Mouse (Mus musculus): ENCODE measurements around the gene Otulin.

Gene Otulin

DNA sequence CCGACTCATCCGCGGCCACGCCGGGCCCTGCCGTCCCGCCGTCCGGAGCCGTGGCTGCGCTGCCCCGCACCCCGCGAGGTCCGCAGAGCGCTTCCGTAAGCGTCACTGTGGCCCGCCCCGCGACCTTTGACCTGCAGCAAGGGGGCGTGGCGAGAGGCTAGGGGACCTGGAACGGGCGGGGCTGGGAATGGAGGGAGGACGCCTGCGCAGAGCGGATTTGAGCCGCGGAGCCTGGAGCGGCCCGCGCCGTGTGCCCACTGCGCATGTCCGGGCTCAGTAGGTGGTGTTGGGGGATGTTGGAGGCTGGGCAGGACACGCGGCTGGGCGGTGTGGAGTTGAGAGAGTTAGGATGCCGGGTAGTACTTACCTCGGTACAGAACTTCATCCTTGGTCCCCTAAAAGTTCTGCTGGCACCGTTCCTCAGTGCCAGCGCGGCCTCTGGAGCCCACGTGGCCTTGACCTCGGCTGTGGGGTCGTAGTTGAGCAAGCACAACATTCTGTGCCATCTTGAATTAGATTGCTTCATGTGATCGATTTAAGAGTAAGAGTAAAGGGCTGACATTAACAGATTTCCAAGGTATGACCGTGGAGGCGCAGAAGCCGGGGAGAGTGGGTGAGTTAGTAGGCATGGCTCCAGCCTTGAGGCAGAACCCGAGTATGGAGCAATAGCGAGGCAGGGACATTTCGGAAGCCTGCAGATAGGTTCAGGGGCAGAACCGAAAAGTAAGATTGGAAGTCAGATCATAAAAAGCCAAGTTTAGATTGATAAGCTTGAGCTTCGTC lies at the start of gene Otulin:
Gene Otulin (minus strand): TSS at position 93 of the 783 bp plus-strand sequence.
- DNase-seq, result peak; percentile 98

DNA sequence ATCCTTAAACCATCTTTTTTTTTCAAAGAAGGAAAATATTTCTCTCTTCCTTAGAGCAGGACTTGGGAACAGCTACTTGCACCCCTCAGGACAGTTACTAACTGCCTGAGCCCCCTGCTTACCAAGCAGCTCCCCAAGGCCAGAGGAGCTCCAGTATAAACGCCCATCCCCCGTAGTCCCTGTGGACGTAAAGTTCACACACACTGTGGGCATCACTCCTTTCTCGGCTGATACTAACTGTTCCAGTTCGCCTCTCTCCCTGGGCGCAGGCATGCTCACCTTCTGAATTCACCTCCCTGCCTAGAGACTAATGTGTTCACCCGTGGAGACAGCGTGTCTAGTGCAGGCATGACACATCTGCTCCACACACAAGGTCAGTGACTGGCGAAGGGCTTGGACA lies 48.0 kb upstream of the Otulin start:
- no peak for DNase-seq

DNA sequence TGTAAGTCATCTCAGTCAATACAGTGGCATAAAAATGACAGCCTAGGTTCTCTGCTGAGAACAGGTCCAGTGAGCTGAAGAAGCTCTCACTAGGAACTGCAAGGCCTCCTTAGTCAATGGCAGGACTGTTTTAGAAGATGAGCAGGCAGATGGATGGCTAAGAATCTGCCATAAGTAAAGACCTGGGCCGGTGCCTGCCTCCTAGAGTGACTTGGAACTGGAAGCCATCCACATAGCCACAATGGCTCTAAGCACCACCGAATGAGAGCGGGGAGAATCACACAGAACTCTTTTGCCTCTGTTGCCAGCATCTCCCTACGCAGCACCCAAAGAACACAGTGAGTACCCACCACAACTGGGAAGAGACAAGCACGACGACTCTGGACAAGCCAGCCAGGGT lies 47.3 kb upstream of the Otulin start:
- no peak for DNase-seq

DNA sequence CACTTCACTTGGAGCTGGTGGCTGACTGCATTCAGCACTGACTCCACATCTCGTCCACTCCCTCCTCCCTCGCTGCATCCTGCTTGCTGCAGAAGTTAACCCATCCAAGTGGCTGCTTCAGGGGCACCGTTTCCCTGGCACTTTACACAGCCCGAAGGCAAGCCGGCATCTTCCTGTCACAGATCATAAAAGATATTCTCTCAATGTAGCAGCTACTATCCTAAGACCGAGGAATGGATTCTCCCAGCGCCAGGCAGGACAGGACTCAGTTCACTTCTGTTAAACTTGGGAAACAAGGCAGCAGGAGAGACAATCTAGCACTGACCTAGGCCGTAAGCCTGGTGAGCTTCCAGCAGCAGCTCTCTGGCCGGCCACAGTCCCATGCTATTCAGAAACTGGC lies 45.7 kb upstream of the Otulin start:
- DNase-seq, result no peak

DNA sequence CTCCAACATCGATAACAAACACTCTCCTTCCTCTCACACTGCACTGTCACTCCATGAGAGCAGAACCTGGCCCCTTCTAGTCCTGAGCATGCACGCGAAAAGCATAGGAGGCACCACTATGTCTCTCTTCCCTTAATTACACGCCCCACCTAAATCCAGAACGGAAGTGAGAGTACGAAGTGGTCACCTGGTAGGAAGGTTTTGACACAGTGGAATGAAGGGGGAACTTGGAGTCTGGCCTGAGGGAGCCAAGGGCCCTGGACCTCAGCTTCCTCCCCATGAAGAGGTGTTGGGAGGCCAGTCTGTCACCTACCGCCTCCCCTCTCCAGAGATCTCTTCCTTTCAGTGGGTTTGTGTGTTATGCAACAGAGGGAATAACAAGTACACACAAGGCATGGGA lies 44.6 kb upstream of the Otulin start:
- no peak for DNase-seq

DNA sequence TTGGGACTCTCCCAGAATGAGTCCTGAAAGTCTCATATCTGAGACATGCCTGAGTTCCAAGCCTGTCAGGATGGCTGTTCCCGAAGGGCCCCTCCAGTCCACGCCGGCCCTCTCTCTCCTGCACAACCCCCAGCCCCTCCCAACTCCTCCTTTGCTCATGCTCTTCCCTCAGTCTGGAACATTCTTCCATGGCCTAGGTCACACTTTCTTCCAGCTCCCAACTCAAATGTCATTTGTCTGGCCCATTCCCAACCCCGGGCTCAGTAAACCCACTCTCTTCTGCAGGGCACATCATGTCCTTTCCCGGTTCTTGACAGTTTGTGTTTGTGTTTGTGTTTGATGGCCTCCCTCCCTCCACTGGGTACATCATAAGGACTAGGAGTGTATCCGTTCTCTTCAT lies 43.5 kb upstream of the Otulin start:
- no peak for DNase-seq

DNA sequence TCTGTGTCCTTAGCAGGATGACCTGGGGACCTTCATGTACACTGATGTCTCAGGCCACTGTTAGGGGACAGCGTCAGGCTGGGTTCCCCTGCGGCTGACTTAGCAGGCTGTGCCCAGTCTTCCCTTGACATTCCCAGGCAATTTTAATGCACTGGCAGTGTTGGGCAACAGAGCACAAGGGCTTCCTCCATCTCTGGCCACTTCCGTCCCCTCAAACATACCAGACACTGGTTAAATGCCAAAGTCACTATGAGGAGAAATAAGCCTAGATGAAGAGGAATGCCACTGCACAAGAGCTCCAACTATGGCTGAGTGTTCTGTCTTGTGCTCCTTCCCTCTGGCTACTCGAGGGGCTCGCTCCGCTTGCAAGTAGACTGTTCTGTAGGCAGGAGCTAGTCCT lies 42.7 kb upstream of the Otulin start:
- no peak for DNase-seq

DNA sequence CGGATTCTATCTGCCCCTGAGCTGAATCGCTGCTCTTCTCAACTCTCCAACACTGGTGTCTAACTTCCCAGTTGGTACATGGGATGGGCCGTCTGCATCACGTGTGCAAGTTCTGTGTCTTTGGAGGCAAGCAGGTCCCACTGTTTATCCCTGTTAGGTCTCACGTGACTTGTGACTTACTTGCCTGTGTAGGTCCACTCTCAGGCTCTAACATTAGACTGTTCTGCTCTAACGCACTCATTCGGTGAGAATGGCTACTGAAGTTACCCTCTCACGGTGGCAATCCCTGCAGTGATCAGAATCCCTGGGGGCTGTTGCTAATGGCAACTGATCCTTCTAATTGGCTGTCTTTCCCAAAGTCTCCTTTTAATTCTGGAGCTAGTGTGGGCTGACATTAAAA lies 41.8 kb upstream of the Otulin start:
- DNase-seq, result no peak

DNA sequence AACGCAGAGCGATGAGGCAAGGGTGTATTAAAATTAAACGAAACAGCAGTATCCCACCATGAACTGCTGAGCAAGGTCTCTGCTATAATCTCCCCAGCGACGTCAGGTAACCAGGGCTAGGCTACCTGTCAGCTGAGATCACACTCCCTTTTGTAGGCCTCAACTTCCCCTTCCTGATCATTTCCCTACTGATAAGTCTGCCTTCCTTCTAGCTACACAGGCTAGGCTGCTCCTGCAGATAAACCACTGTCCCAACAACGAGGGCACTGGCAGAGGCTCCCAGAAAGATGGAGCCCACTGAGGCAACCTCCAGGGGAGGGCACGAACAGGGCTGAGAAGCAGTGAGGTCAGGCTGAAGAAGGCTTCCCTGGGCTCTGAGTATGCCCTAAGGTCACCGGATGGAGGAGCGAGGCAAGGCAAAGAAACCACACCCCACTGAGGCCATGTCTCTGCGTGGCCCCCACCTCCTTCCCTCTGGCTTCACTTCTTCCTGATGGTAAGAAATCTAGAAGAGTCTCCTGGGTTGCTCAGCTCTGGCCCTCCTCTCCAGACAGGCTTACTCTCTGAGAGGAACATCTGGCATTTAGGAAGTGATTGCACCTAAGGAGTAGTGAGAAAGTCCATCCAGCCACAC lies 41.2 kb upstream of the Otulin start:
- no peak for DNase-seq

DNA sequence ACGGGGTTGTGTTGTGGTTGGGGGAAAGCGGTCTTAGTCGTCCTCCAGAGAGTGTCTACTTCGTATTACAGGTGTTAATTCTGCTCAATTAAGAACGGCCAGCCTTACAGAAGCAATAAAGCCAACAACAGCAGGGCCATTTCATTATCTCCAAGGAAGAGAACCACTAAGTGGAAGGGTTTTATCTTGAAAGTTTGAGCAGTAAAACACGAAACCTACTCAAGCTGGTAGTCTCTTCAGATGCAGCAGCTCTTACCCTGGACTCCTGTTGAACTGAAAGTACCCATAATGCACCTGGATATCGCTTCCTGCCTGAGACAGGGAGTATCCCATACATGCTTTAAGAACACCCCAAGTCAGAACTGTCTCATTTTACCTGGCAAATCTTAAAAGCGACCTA lies 40.2 kb upstream of the Otulin start:
- no peak for DNase-seq

DNA sequence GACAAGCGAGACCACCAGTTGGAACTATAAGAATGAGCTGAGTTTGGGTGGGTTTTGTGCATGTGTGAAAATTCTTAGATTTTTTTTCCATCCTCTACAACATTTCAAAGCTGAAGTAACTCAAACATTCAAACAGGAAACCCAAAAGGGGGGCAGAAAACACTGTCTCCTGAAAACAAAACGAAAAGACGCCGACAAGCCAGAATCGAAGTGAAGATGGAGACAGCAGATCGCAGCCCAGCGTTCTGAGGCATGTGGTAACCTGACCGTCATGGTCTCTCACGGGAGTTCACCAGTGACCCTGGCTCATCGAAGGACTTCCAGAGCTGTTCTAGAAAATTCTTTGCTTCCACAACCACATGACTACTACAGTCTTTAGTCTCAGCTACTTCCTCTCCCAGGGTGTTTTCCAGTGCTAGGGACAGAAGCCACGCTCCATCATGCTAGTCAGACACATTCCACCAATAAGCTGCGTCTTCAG lies 39.5 kb upstream of the Otulin start:
- DNase-seq, result no peak

DNA sequence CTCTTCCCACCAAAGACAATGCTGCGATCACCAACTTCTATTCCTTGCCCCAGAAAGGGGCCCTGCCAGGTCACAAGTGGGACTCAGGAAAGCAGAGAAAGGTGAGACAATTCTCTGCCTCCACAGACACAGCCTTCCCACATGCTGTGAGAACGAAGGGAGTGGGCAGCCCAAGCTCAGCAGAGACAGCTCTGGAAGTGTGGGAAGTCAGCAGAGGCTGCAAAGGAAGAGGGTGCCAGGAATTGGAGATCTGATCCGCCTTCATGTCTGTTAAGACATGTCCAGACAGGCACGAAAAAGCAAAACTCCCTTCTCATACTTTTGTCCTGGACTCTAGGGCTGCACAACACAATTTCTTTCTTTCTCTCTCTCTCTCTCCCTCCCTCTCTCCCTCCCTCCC lies 38.8 kb upstream of the Otulin start:
- peak; percentile 83 for DNase-seq

DNA sequence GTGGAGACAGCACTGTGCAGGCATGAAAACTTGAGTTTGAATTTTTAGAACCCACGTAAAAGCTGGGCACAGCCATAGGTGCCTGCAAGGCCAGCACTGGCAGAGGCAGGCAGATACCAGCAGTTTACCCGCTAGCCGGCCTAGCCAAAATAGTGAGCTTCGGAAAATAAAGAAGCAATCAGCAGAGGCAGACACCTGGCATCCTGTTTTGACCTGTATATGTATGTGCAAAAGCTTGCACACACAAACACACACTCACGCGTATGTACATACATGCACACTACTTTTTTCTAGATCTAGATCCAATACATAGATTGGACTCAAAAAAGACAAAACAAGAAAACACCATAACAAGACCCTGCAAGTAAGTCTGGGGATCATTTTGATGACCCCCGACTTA lies 38.1 kb upstream of the Otulin start:
- DNase-seq, result no peak

DNA sequence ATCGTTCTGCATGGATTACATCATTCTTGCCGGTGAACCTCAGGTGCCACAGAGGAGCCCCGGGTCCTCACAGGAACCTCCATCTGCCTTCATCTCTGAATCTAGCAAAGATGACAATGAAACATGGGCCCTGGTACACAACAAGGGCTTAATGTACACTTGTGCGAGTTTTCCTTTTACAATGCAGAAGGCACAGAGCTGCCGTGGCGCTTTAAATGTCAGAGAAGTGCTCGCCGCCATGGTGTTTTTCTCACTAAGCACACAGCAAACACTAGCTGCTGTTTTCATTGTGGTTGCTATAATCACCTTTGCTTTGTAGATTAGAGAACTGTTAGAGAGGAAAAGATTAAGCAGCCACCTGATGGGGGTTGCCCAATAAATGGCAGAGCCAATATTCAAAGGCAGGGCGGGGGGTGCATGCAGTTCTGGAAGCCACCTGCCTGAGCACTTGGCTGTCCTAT lies 37.5 kb upstream of the Otulin start:
- no peak for DNase-seq

DNA sequence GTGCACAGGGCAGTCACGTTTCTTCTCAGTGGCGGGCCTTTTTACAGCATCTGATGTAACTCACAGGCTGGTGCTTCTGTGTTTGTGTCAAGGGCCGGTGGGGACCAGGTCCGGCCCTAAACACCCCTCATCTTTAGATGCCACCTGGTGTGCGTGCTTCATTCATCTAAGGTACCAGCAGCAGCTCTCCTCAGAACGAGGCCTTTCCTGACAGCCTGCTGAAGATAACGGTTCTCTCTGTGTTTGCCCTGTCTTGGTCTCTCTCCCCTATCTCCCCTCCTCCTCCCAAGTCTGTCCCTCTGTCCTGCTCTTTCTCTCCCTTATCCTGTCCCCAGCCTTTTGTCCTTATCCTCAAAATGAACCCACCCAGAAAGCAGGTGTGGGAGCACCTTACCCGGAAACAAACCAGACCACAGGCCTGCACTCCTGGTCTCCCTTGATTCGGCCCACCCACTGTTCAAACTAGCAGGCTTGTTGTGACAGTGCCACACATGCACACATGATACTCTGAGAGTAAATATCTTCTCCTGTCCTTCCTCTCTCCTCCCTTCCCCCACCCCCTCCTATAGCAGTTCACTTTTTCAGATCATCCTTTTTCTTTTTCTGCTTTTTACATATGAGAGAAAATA lies 36.5 kb upstream of the Otulin start:
- DNase-seq, result no peak

DNA sequence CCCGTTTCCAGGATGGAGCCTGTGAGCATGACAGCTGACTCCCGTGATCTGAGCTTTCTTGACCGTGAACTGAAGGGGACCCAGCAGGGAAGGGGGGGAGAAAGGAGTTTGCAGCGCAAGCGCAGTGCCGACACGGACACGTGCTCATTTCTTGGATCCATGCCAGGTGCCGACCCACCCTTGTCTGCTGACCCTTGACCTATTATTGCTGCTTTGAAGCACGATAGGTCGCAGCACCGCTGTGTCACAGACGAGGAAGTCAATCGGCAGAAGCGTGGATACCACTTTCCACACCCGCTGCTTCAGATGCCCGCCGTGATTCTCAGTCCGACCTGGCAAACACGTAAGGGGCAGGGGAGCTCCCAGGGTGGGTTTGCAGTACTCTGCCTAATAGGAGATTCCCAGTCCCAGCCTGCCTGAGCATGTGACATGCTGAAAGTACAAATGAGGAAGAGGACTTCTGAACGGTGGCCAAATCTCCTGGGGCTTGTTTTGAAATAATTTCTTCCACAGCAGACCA lies 35.0 kb upstream of the Otulin start:
- DNase-seq, result no peak

DNA sequence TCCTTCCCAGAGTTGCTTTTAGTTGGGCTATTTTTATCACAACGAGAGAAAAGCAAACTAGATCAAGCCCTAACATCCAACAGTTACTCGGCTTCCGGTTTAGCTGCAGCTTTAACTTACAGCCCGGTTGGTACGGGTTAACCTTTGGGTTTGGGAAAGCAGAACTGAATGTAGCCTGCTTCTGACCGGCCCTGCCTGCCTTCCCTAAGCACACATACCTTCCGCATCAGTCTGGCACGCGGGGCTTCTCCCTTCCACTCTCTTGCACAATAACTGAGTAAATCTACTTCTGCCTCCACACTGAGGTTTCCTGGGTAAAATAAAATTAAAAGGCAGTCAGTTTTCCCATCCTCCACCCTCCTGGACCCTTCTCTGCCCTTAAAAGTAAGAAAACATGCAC lies 33.6 kb upstream of the Otulin start:
- no peak for DNase-seq

DNA sequence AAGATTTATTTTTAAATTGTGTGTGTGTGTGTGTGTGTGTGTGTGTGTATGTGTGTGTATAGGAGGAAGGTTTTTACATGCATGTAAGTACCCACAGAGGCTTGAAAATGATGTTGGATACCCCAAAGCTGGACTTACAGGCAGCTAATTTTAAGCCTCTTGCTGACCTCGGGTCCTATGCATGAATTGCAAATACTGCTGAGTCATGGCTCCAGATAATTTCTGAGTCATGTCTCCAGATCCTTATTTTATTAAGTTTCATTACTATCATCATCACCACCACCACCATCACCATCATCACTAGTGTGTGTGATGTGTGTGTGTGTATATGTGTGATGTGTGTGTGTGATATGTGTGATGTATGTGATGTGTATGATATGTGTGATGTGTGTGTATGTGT lies 32.2 kb upstream of the Otulin start:
- DNase-seq, result no peak

DNA sequence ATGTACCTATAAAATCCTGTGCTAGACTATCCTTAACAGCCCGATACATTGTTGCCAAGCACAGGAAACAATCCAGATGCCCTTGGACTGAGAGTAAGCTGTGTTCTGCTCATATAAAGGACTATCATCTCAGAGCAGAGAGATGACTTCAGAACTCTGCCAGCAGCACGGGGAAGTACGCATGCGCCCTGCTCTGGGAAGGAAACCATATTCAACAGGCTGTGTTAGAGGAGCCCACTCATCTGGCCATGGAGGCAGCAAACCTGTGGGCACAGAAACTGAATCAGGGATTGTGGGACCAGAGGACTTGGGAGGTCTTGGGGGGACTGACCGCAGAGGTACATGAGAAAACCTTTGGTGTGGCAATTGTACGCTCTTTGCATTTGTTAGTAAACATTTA lies 31.2 kb upstream of the Otulin start:
- no peak for DNase-seq

DNA sequence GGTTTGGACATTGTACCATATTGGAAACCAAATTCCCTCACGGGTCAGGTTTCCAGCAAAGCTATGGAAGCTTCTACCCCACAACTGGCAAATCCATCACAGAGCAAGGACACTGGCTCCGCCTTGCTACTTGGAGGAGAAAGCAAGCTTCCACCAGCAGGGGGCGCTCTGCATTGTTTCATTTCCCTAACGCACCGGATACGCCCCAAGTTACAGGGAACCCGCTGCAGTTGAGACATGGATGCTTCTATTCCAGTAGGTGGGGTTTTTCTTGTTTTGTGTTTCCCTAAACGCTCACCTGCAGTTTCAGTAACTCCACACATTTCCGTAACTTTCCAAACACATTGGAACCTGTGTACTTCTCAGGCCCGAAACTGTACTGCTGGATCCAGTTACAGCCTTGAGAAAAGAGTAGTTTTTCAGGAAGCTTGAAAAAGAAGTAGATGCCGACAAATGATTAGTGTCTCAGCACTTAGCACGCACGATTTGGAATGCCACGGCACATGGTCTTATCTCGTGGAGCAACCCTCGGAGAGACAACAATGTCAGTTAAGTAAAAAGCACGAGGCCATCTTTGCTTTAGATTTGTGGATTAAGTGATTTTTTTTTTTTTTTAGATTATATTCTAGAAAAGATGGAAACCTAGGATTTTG lies 29.2 kb upstream of the Otulin start:
- peak; percentile 90 for DNase-seq

DNA sequence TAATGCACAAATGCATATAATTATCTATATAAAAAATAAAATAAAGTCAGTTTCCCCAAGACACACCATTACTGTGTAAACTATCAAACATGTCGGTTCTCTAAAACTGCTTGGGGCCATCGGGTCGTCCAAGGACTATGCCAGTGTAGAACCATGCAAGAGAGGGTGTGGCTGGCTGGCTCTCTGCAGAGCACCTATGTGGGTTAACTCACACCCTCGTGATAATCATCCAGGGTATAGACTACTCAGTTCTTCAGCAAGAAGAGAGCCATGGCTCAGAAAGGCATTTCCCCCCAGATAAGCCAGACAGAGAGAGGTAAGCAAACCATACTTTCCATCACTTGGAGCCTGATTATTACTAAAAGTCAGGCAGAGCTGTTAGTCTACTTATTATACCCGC lies 28.6 kb upstream of the Otulin start:
- DNase-seq, result no peak

DNA sequence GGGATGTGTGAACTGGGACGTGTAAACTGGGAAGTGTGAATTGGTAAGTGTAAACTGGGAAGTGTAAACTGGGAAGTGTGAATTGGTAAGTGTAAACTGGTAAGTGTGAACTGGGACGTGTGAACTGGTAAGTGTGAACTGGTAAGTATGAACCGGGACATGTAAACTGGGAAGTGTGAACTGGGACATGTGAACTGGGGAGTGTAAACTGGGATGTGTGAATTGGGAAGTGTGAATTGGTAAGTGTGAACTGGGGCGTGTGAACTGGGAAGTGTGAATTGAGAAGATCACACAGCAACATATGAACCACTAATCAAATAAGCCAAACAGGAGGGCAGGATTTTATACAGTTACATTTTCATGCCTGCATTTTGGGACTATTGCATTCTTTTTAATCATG lies 27.9 kb upstream of the Otulin start:
- DNase-seq, result no peak

DNA sequence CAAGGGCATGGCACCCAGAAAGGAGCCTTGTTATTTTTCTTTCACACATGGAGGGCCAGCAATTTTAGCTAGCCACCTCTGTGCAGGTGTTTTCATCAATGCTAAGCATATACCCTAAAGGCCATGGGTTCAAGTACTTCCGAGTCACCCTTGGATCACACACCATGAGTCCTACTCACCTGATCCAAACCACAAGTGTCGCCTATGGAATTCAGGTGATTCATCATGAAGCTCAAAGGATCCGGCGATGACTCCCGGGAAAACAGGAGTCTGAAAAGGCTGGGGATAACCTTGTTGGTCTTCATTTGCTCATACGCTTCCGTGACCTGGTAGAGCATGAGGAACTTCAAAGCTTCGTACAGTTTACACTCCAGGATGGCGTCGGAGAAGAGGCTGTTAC lies 27.4 kb upstream of the Otulin start:
- DNase-seq, result no peak
